Mouse (Mus musculus) left cerebral cortex, adult 18-20 months (tissue): ENCODE measurements around the gene Gm10272. TPM values are rescaled to one million over a fixed set of nuclear protein-coding genes. Genes with fewer than 3 reads are reported as not detected.
"Not testable (repeated sequence)": the region's sequence is repeated elsewhere in the genome, so short reads cannot be mapped to it uniquely, and the experiment has no call there.

Source experiments
- DNase-seq, 2 experiments: peaks; one replicate each; pipeline ENCODE4 v3.0.0; 2021 to 2022; ENCODE audit warnings: low spot score in 2 of 2, mixed read lengths in 1 of 2
- total RNA-seq, 2 experiments: library from RNA; stranded (reverse); gene quantifications; 2 replicates each; pipeline ENCODE4 v1.2.3; 2021

The Gm10272 gene
- total RNA-seq, 2 experiments from 2014 or later: not detected

DNA sequence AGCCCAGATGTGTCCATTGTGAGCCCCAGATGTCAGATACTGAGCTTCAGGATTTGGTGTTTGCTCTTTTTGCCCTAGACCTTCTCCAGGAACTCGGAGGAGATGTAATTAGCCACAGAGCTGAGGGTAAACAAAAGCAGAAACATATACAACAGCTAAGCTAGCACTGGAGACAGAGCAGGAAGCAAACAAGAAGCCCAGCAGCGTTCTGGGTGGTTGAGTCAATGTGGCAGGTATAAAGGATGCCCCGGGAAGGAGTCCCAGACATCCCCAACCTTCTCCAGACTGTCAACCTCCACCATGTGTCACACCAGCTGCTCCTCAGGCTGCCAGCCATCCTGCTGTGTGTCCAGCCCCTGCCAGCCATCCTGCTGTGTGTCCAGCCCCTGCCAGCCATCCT, 19.8 kb downstream of the Gm10272 start, which contains the start of gene Gm10100:
Gm10100 (plus strand) TSS at position 301 of the 400 bp plus-strand sequence.
- DNase-seq: no peak

DNA sequence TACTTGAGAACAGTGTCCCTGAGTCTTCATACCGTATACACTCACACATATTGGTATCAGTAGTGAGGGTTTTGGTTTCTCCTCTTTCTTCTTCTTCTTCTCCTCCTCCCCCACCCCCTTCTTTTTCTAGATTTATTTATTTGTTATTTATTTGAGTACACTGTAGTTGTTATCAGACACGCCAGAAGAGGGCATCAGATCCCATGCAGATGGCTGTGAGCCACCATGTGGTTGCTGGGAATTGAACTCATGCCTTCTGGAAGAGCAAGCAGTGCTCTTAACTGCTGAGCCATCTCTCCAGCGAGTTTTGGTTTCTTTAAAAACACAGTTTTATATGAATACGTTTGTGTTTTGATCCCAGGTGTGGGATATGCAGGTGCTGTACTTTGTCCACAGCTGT, 21.9 kb downstream of the Gm10272 start:
- no peak for DNase-seq

DNA sequence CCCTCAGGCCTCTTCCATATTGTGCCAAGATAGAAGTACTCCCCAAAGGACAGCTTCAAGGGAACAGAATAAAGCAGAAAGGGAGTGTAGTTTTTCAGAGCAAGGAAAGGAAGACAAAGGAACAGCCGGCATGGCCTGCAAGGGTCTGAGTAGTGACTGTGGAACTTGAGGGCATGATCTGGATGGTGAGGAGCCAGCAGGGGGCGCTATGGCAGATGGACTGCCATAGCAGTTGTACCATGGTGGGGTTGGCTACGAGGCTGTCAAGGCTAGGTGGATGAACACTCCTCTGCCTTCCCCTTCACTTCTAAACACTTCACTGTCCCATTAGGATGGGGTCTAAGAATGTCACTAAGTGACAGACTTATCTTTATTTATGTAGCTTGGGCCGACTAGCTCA, 22.8 kb downstream of the Gm10272 start:
- DNase-seq: no peak

DNA sequence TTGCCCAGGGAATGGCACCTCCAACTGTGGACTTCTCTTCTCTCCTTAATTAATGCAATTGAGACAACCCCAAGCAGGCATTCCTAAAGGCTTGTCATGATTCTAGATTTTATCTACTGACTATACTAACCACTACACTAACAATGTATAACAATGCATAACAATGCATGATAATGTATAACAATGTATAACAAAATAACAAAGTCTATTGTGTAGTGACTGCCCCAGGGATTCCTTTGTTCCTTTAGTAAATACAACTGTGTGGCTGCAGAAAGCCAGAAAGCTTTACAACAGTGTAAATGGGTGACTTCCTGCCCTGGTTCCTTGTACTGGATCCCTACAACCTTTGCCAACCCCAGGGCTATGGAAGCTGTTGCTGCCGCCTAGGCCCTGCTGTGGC, 29.5 kb downstream of the Gm10272 start:
- no peak for DNase-seq

DNA sequence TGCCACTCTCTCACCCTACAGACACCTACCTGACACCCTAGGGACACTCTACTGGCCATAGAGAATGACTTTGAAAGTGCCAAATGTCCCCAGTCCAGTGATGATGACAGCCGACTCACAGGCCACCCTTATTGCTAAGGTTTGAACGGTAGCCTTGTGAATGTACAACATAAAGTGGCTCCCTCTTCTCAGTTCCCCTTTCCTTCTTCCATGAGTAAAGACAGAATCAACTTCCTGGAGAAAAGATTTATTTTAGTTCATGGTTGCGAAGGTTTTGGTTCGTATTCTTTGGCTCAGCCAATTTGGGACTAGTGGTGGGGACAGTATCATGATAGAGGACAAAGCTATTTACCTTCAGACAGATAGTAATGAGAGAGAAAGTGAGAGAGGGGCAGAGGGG, 32.5 kb downstream of the Gm10272 start:
- no peak for DNase-seq

DNA sequence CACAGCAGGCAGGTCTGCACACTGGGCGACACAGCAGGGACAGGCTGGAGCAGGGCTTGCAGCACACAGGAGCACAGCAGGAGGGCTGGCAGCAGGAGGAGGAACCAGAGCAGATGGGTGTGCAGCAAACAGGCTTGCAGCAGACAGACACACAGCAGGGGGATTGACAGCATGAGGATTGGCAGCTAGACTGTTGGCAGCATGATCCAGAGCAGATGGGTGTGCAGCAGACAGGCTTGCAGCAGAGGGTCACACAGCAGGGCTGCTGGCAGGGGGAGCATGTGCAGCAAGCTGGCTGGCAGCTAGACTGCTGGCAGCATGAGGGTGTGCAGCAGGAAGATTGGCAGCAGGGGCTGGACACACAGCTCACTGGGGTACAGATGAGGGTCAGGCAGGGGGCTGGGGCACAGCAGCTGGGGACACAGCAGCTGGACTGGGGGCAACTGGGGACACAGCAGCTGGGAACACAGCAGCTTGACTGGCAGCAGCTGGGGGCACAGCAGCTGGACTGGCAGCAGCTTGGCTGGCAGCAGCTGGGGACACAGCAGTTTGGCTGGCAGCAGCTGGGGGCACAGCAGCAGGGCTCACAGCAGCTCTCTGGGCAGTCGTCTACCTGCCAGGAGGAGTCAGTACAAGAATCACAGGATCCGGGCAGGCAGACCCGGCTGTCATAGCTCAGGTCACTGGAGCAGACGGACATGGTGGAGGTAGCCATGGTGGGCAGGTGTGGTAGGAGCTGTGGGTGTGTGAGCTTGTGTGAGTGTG, 35.7 kb downstream of the Gm10272 start, which contains the start of gene Gm18596:
Gm18596 (minus strand) TSS at position 715 of the 765 bp plus-strand sequence.
- not testable (repeated sequence) for DNase-seq

DNA sequence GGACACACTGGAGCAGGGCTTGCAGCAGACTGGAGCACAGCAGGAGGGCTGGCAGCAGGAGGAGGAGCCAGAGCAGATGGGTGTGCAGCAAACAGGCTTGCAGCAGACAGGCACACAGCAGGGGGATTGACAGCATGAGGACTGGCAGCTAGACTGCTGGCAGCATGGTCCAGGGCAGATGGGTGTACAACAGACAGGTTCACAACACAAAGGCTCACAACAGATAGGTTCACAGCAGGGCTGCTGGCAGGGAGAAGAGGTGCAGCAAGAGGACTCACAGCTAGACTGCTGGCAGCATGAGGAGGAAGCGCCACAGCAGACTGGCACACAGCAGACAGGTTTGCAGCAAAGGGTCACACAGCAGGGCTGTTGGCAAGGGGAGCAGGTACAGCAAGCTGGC, 44.3 kb downstream of the Gm10272 start:
- not testable (repeated sequence) for DNase-seq

DNA sequence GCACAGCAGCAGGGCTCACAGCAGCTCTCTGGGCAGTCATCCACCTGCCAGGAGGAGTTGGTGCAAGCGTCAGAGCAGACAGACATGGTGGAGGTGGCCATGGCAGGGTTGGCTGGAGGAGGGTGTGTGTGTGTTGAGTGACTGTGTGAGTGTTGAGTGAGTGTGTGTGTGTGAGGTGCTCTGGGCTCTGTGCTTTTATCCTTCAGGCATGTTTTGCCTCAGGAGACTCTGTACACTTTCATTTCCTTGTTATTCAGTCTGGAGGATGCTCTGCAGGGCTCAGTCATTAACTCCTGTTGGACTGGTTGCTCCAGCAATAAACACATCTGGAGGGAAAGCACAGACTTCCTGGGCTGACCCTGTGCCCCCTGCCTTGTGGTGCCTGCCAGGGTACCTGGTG, 44.8 kb downstream of the Gm10272 start, which contains the start of gene Gm9736:
Gm9736 (minus strand) TSS at position 101 of the 400 bp plus-strand sequence.
- DNase-seq: not testable (repeated sequence)

DNA sequence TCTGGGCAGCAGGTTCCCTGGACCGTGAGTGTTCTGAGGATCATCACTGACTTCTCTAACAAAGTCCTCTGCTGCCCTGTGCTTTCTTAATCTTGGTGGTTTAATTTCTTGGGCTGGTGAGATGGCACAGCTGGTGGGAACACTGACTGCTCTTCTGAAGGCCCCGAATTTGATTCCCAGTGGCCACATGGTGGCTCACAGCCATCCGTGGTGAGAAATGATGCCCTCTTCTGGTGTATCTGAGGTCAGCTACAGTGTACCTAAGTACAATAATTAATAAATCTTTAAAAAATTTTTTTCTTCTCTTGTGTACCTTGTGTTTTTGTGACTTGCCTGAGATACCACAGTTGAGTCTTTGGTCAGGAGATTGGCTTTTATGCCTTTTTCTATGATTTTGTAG, 45.9 kb downstream of the Gm10272 start:
- DNase-seq: not testable (repeated sequence)

DNA sequence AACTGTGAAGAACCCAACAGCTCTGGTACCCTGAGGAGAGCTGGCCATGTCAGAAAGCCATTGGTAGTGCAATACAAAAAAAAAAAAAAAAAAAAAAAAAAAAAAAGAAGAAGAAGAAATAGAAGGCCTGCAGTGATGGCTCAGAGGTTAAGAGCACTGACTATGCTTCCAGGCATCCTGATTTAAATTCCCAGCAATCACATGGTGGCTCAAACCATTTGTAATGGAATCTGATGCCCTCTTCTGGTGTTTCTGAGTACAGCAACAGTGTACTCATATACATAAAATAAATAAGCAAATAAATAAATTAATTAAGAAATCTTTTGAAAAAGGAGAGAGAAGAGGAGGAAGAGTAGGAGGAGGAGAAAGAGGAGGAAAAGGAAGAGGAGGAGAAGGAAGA, 47.0 kb downstream of the Gm10272 start:
- DNase-seq: no peak

Other genes starting within 250 kb of the Gm10272 start
- gene Fam207a, start 190.8 kb upstream of the Gm10272 start, total RNA-seq: 10 to 100 TPM; 34.7 to 35.8 TPM
- 1 to 10 TPM; 3.6 to 3.8 TPM for gene Itgb2, start 176.4 kb upstream of the Gm10272 start, total RNA-seq
- 10 to 100 TPM; 67.0 to 72.0 TPM for gene Pttg1ip, start 124.9 kb upstream of the Gm10272 start, total RNA-seq
- 100 to 1,000 TPM; 165 to 172 TPM for gene Sumo3, start 100.5 kb upstream of the Gm10272 start, total RNA-seq
- 10 to 100 TPM; 12.9 to 13.0 TPM for gene Gm49325, start 100.4 kb upstream of the Gm10272 start, total RNA-seq
- gene Ube2g2, start 84.4 kb upstream of the Gm10272 start, total RNA-seq: 10 to 100 TPM; 46.1 to 53.8 TPM
- gene Tspear, start 20.1 kb upstream of the Gm10272 start, total RNA-seq: under 1 TPM; 0.14 to 0.19 TPM
- gene Gm19402, start 15.9 kb upstream of the Gm10272 start, total RNA-seq: not detected
- gene Gm9508, start 9.4 kb upstream of the Gm10272 start, total RNA-seq: not detected
- not detected for gene Gm10024, start 4.8 kb downstream of the Gm10272 start, total RNA-seq
- not detected for gene Gm10142, start 9.2 kb downstream of the Gm10272 start, total RNA-seq
- not detected for gene Krtap12-1, start 14.0 kb downstream of the Gm10272 start, total RNA-seq
- not detected for gene Gm10100, start 19.9 kb downstream of the Gm10272 start, total RNA-seq
- not detected for gene Gm18596, start 36.0 kb downstream of the Gm10272 start, total RNA-seq
- not detected for gene Gm9736, start 44.7 kb downstream of the Gm10272 start, total RNA-seq
- gene Gm3233, start 53.1 kb downstream of the Gm10272 start, total RNA-seq: not detected
- gene Gm3238, start 64.7 kb downstream of the Gm10272 start, total RNA-seq: not detected
- not detected for gene Gm7138, start 70.3 kb downstream of the Gm10272 start, total RNA-seq
- not detected for gene Gm3250, start 75.9 kb downstream of the Gm10272 start, total RNA-seq
- gene Gm7137, start 81.6 kb downstream of the Gm10272 start, total RNA-seq: not detected
- not detected for gene Gm9639, start 88.5 kb downstream of the Gm10272 start, total RNA-seq
- gene Gm19668, start 92.5 kb downstream of the Gm10272 start, total RNA-seq: not detected
- not detected for gene Gm9507, start 105.2 kb downstream of the Gm10272 start, total RNA-seq
- gene Gm2696, start 108.1 kb downstream of the Gm10272 start, total RNA-seq: not detected
- not detected for gene Krtap10-4, start 120.5 kb downstream of the Gm10272 start, total RNA-seq
- gene Krtap10-10, start 129.3 kb downstream of the Gm10272 start, total RNA-seq: not detected
- gene Gm36176, start 140.2 kb downstream of the Gm10272 start, total RNA-seq: not detected
- gene Gm10318, start 146.2 kb downstream of the Gm10272 start, total RNA-seq: not detected
- not detected for gene Gm3285, start 155.3 kb downstream of the Gm10272 start, total RNA-seq
- gene Lrrc3, start 195.9 kb downstream of the Gm10272 start, total RNA-seq: 10 to 100 TPM in 1 of 2 experiments, 1 to 10 TPM in 1; 9.8 to 10.1 TPM